Mouse (Mus musculus) layer of hippocampus, postnatal 10 days (tissue): ENCODE measurements around the gene Ms4a4a. TPM values are rescaled to one million over a fixed set of nuclear protein-coding genes. Genes with fewer than 3 reads are reported as not detected.
"Not testable (repeated sequence)": the region's sequence is repeated elsewhere in the genome, so short reads cannot be mapped to it uniquely, and the experiment has no call there.

ENCODE experiments used
- DNase-seq, 2 experiments: peaks; one replicate each; pipeline ENCODE4 v3.0.0; 2021; ENCODE audit warnings: low spot score in 2 of 2
- total RNA-seq, 2 experiments: library from RNA; stranded (reverse); gene quantifications; 2 replicates each; pipeline ENCODE4 v1.2.3; 2021

Gene Ms4a4a
- total RNA-seq, 2 experiments from 2014 or later, result 0.89 to 1.7 TPM

DNA sequence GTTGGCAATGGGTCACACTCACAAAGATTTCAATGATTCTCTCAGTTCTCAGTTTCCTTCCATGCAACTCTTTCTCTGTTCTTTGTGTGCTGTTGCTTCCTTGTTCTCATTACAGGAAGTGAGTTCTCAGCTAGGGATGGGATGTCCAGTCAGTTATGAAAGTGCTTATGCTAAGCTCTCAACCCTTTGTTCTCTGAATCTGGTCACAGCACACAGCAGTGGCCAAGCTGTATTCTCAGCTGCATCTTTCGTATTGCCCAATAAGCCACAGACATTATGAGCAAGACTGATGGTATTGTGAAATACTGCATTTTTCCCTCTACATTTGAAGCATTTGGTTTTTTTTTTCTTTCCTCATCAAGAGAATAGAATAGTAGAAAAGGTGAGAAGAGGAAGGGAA lies 55.9 kb downstream of the Ms4a4a start:
- DNase-seq, result not testable (repeated sequence)

DNA sequence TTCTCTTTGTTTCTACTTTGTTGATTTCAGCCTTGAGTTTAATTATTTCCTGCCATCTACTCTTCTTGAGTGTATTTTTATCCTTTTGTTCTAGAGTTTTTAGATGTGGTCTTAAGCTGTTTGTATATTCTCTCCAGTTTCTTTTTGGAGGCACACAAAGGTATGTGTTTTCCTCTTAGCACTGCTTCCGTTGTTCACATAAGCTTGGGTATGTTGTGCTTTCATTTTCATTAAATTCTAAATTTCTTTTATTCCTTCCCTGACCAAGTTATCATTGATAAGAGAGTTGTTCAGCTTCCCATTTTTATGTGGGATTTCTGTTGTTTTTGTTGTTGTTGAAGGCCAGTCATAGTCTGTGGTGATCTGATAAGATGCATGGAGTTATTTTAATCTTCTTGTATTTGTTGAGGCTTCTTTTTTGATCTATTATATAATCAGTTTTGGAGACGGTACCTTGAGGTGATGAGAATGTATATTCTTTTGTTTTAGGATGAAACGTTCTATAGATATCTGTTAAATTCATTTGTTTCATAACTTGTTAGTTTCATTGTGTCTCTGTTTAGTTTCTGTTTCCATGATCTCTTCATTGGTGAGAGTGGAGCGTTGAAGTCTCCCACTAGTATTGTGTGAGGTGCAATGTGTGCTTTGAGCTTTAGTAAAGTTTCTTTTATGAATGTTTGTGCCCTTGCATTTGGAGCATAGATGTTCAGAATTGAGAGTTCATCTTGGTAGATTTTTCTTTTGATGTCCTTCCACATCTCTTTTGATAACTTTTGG lies 59.9 kb downstream of the Ms4a4a start:
- DNase-seq, result no peak

Other genes starting within 250 kb of the Ms4a4a start
- gene 1700017D01Rik, start 244.6 kb upstream of the Ms4a4a start, total RNA-seq, result not detected
- not detected for gene 1700025F22Rik, start 210.2 kb upstream of the Ms4a4a start, total RNA-seq
- gene Ms4a13, start 178.8 kb upstream of the Ms4a4a start, total RNA-seq, result not detected
- not detected for gene Ms4a12, start 143.1 kb upstream of the Ms4a4a start, total RNA-seq
- under 1 TPM in 1 of 2 experiments, not detected in 1; 0.11 TPM for gene Ms4a1, start 109.3 kb upstream of the Ms4a4a start, total RNA-seq
- gene Ms4a5, start 91.7 kb upstream of the Ms4a4a start, total RNA-seq, result not detected
- not detected for gene Ms4a14, start 61.1 kb upstream of the Ms4a4a start, total RNA-seq
- not detected for gene Ms4a7, start 39.4 kb upstream of the Ms4a4a start, total RNA-seq
- not detected for gene Ms4a4c, start 29.2 kb downstream of the Ms4a4a start, total RNA-seq
- not detected for gene Ms4a4b, start 68.0 kb downstream of the Ms4a4a start, total RNA-seq
- 1 to 10 TPM; 1.8 to 2.0 TPM for gene Ms4a6c, start 93.8 kb downstream of the Ms4a4a start, total RNA-seq
- 1 to 10 TPM; 1.1 to 1.4 TPM for gene Gm8369, start 110.4 kb downstream of the Ms4a4a start, total RNA-seq
- gene Ms4a6b, start 141.0 kb downstream of the Ms4a4a start, total RNA-seq, result 1 to 10 TPM; 1.2 to 2.1 TPM
- gene Ms4a4d, start 161.3 kb downstream of the Ms4a4a start, total RNA-seq, result not detected
- gene Ms4a6d, start 229.3 kb downstream of the Ms4a4a start, total RNA-seq, result 1 to 10 TPM in 1 of 2 experiments, under 1 TPM in 1; 0.25 to 1.2 TPM
- not detected for gene Ms4a2, start 248.2 kb downstream of the Ms4a4a start, total RNA-seq